Mouse (Mus musculus) kidney, embryonic 16.5 days (tissue): Measurements from ENCODE around the gene Ucn. TPM values are rescaled to one million over a fixed set of nuclear protein-coding genes. Genes with fewer than 3 reads are reported as not detected.

Source experiments
- ATAC-seq: fragments of 200-750 bp; cut with Nextera tagmentation; 2 replicates; pipeline ENCODE4 v1.8.0; 2017; ENCODE audit warnings: moderate TSS enrichment; ENCODE audit not compliant: low FRiP score, low TSS enrichment
- H3K27ac ChIP-seq: fragments of 300-500 bp; sonication (generic); 2 replicates; pipeline ENCODE4 v1.5.1; 2014; ENCODE audit warnings: low read length
- H3K27me3 ChIP-seq: fragments of 300-500 bp; sonication (generic); 2 replicates; pipeline ENCODE4 v1.6.1; 2014; ENCODE audit warnings: low read length, control low read depth, mixed read lengths; ENCODE audit not compliant: insufficient read depth
- H3K36me3 ChIP-seq: fragments of 300-500 bp; sonication (generic); 2 replicates; pipeline ENCODE4 v1.6.1; 2014; ENCODE audit warnings: low read length, control low read depth, mixed read lengths; ENCODE audit not compliant: insufficient read depth
- H3K4me1 ChIP-seq: fragments of 300-500 bp; sonication (generic); 2 replicates; pipeline ENCODE4 v1.6.1; 2014; ENCODE audit warnings: low read length, control low read depth, mixed read lengths; ENCODE audit not compliant: insufficient read depth
- H3K4me2 ChIP-seq: fragments of 300-500 bp; sonication (generic); replicated peaks from 2 replicates; pipeline ENCODE4 v1.6.1; 2014; ENCODE audit warnings: low read depth, low read length
- H3K4me3 ChIP-seq: fragments of 300-500 bp; sonication (generic); 2 replicates; pipeline ENCODE4 v1.5.1; 2014; ENCODE audit warnings: mild to moderate bottlenecking, low read length
- H3K9ac ChIP-seq: fragments of 300-500 bp; sonication (generic); replicated peaks from 2 replicates; pipeline ENCODE4 v1.6.1; 2014; ENCODE audit warnings: low read length
- H3K9me3 ChIP-seq: fragments of 300-500 bp; sonication (generic); 2 replicates; pipeline ENCODE4 v1.6.1; 2016; ENCODE audit warnings: low read length, control low read depth
- WGBS: fragments of 180-500 bp; shearing (Covaris S2); extraction: QIAGEN DNeasy Blood & Tissue Kit; methylation state at CpG from one replicate; pipeline ENCODE4 v1.1.7; 2014; 5-methylcytosine and 5-hydroxymethylcytosine counted together
- polyA plus RNA-seq: library from polyadenylated mRNA; unstranded; fragments of >200 nt; fragmentation: Nextera tagmentation; extraction: Ambion mirVana; gene quantifications from 2 replicates; pipeline ENCODE4 v1.2.1, GENCODE M21; 2015

Gene Ucn
- not detected in 2 replicates for polyA plus RNA-seq

- Histone ChIP-seq H3K36me3 (peaks cover 11% of the 10 kb centered on the region), H3K4me2 (peak within 1 kb of the TSS; percentile 52), H3K9me3 (no peaks in the 10 kb centered on the region), H3K9ac (0 out of 2 replicates have a peak within 1 kb of the TSS, but pooled peaks have one; percentile 4), H3K4me3 (peak within 1 kb of the TSS; percentile 32), H3K27ac (no peak within 1 kb of the TSS), H3K27me3 (peaks cover 58% of the 10 kb centered on the region), H3K4me1 (peaks cover 15% of the 10 kb centered on the region)
- ATAC-seq = peak; percentile 27
- under 1% methylated on average over 52 of the region's 52 CpGs for WGBS
Measured at GRCm38 (mm10) chr5:31138241-31138967, at the start of gene Ucn. Gene Ucn (minus strand): TSS chr5:31138829.

- Histone ChIP-seq H3K9me3 (no peaks in the 10 kb centered on the region), H3K9ac (no peak overlapping the region), H3K36me3 (peaks cover 15% of the 10 kb centered on the region), H3K27ac (no peak overlapping the region), H3K4me2 (no peak overlapping the region), H3K27me3 (no peaks in the 10 kb centered on the region), H3K4me1 (peaks cover 7% of the 10 kb centered on the region), H3K4me3 (no peak overlapping the region)
- WGBS = 63% methylated on average over 4 of the region's 4 CpGs
- no peak for ATAC-seq
Measured at GRCm38 (mm10) chr5:31183678-31184077, 45.0 kb upstream of the Ucn start.

GRCm38 (mm10) chr5:31181183-31181770 lies 42.6 kb upstream of the Ucn start:
- Histone ChIP-seq H3K9ac (no peak overlapping the region), H3K27me3 (no peaks in the 10 kb centered on the region), H3K4me3 (no peak overlapping the region), H3K4me2 (no peak overlapping the region), H3K27ac (no peak overlapping the region), H3K9me3 (no peaks in the 10 kb centered on the region), H3K36me3 (no peaks in the 10 kb centered on the region), H3K4me1 (peaks cover 8% of the 10 kb centered on the region)
- no peak for ATAC-seq
- WGBS = 91% methylated on average over 9 of the region's 9 CpGs

- under 1% methylated on average over 59 of the region's 59 CpGs for WGBS
- Histone ChIP-seq H3K9me3 (no peaks in the 10 kb centered on the region), H3K4me1 (peaks cover 8% of the 10 kb centered on the region), H3K4me2 (peak within 1 kb of the TSS; percentile 93), H3K27me3 (no peaks in the 10 kb centered on the region), H3K27ac (peak within 1 kb of the TSS; percentile 99), H3K9ac (peak within 1 kb of the TSS; percentile 91), H3K36me3 (no peaks in the 10 kb centered on the region), H3K4me3 (peak within 1 kb of the TSS; percentile 99)
- peak; percentile 98 for ATAC-seq
Measured at GRCm38 (mm10) chr5:31179766-31180630, 41.4 kb upstream of the Ucn start, which contains the start of the genes Gm29609 and Gtf3c2. Gene Gm29609 (minus strand): TSS chr5:31179911. Gene Gtf3c2 (minus strand): TSS chr5:31180144.

GRCm38 (mm10) chr5:31179301-31179765 lies 40.7 kb upstream of the Ucn start:
- peak; percentile 62 for ATAC-seq

GRCm38 (mm10) chr5:31168630-31169029 lies 30.0 kb upstream of the Ucn start:
- H3K4me1 ChIP-seq = no peaks in the 10 kb centered on the region
- no peak overlapping the region for H3K9ac ChIP-seq
- H3K27me3 ChIP-seq = no peaks in the 10 kb centered on the region
- no peak overlapping the region for H3K4me2 ChIP-seq
- no peak for ATAC-seq
- no peaks in the 10 kb centered on the region for H3K9me3 ChIP-seq
- 91% methylated on average over 4 of the region's 4 CpGs for WGBS
- H3K27ac ChIP-seq = no peak overlapping the region
- H3K36me3 ChIP-seq = peaks cover 78% of the 10 kb centered on the region
- no peak overlapping the region for H3K4me3 ChIP-seq

More at GRCm38 (mm10) chr5:31179301-31179765, 40.7 kb upstream of the Ucn start:
- Histone ChIP-seq H3K4me2 (peak overlapping the region; percentile 93), H3K36me3 (0 out of 2 replicates have a peak, but pooled peaks cover under 1% of the 10 kb centered on the region), H3K9me3 (no peaks in the 10 kb centered on the region), H3K27ac (peak overlapping the region; percentile 99), H3K4me3 (peak overlapping the region; percentile 99), H3K4me1 (peaks cover 8% of the 10 kb centered on the region), H3K9ac (peak overlapping the region; percentile 91), H3K27me3 (no peaks in the 10 kb centered on the region)
- under 1% methylated on average over 25 of the region's 25 CpGs for WGBS

- no peak for ATAC-seq
- WGBS = 96% methylated on average over 1 of the region's 1 CpGs
- no peaks in the 10 kb centered on the region for H3K27me3 ChIP-seq
Measured at GRCm38 (mm10) chr5:31164878-31165277, 26.2 kb upstream of the Ucn start.

GRCm38 (mm10) chr5:31162462-31162861 lies 23.8 kb upstream of the Ucn start:
- Histone ChIP-seq H3K27me3 (no peaks in the 10 kb centered on the region), H3K9me3 (no peaks in the 10 kb centered on the region), H3K27ac (no peak overlapping the region), H3K9ac (no peak overlapping the region), H3K4me2 (no peak overlapping the region), H3K4me1 (no peaks in the 10 kb centered on the region), H3K36me3 (peaks cover 73% of the 10 kb centered on the region), H3K4me3 (no peak overlapping the region)
- ATAC-seq = no peak

More at GRCm38 (mm10) chr5:31164878-31165277, 26.2 kb upstream of the Ucn start:
- Histone ChIP-seq H3K27ac (no peak overlapping the region), H3K9ac (no peak overlapping the region), H3K4me3 (no peak overlapping the region), H3K4me1 (no peaks in the 10 kb centered on the region), H3K9me3 (no peaks in the 10 kb centered on the region), H3K36me3 (peaks cover 72% of the 10 kb centered on the region), H3K4me2 (no peak overlapping the region)

- Histone ChIP-seq H3K27me3 (no peaks in the 10 kb centered on the region), H3K4me3 (peak within 1 kb of the TSS; percentile 68), H3K9ac (peak within 1 kb of the TSS; percentile 75), H3K27ac (peak within 1 kb of the TSS; percentile 61), H3K4me2 (peak within 1 kb of the TSS; percentile 93), H3K4me1 (peaks cover 13% of the 10 kb centered on the region), H3K9me3 (no peaks in the 10 kb centered on the region), H3K36me3 (peaks cover 24% of the 10 kb centered on the region)
- WGBS = under 1% methylated on average over 19 of the region's 19 CpGs
- ATAC-seq = peak; percentile 96
Measured at GRCm38 (mm10) chr5:31154152-31154553, 15.5 kb upstream of the Ucn start, which contains the start of gene Mpv17. Gene Mpv17 (minus strand): TSS chr5:31154251.
